Mouse (Mus musculus) intestine, embryonic 16.5 days (tissue): ENCODE data around the gene Krt15. TPM values are rescaled to one million over a fixed set of nuclear protein-coding genes. Genes with fewer than 3 reads are reported as not detected.

Source experiments
- ATAC-seq: fragments of 200-750 bp; cut with Nextera tagmentation; 2 replicates; pipeline ENCODE4 v1.8.0; 2017; ENCODE audit warnings: moderate TSS enrichment, moderate library complexity
- H3K27ac ChIP-seq: fragments of 300-500 bp; sonication (generic); 2 replicates; pipeline ENCODE4 v1.5.1; 2014; ENCODE audit warnings: mild to moderate bottlenecking, low read length
- H3K27me3 ChIP-seq: fragments of 300-500 bp; sonication (generic); replicated peaks from 2 replicates; pipeline ENCODE4 v1.6.1; 2014; ENCODE audit warnings: low read length, control low read depth, mixed read lengths; ENCODE audit not compliant: control insufficient read depth, insufficient read depth
- H3K36me3 ChIP-seq: fragments of 300-500 bp; sonication (generic); 2 replicates; pipeline ENCODE4 v1.6.1; 2014; ENCODE audit warnings: low read length, control low read depth; ENCODE audit not compliant: control insufficient read depth, insufficient read depth
- H3K4me1 ChIP-seq: fragments of 300-500 bp; sonication (generic); 2 replicates; pipeline ENCODE4 v1.6.1; 2014; ENCODE audit warnings: low read length, control low read depth, mixed read lengths; ENCODE audit not compliant: control insufficient read depth, insufficient read depth
- H3K4me2 ChIP-seq: fragments of 300-500 bp; sonication (generic); 2 replicates; pipeline ENCODE4 v1.6.1; 2014; ENCODE audit warnings: low read depth, low read length, control low read depth
- H3K4me3 ChIP-seq: fragments of 300-500 bp; sonication (generic); 2 replicates; pipeline ENCODE4 v1.5.1; 2014; ENCODE audit warnings: mild to moderate bottlenecking, low read length
- H3K9ac ChIP-seq: fragments of 300-500 bp; sonication (generic); 2 replicates; pipeline ENCODE4 v1.6.1; 2014; ENCODE audit warnings: low read depth, low read length
- H3K9me3 ChIP-seq: fragments of 300-500 bp; sonication (generic); 2 replicates; pipeline ENCODE4 v1.6.1; 2016; ENCODE audit warnings: low read length, control low read depth; ENCODE audit not compliant: control insufficient read depth
- WGBS: fragments of 180-500 bp; shearing (Covaris S2); extraction: QIAGEN DNeasy Blood & Tissue Kit; methylation state at CpG from one replicate; pipeline ENCODE4 v1.1.7; 2014; 5-methylcytosine and 5-hydroxymethylcytosine counted together
- polyA plus RNA-seq: library from polyadenylated mRNA; unstranded; fragments of >200 nt; fragmentation: Nextera tagmentation; extraction: Ambion mirVana; gene quantifications from 2 replicates; pipeline ENCODE4 v1.2.1, GENCODE M21; 2015

Krt15 gene
- polyA plus RNA-seq, 1 experiment from 2014 or later: 4.5 TPM

DNA sequence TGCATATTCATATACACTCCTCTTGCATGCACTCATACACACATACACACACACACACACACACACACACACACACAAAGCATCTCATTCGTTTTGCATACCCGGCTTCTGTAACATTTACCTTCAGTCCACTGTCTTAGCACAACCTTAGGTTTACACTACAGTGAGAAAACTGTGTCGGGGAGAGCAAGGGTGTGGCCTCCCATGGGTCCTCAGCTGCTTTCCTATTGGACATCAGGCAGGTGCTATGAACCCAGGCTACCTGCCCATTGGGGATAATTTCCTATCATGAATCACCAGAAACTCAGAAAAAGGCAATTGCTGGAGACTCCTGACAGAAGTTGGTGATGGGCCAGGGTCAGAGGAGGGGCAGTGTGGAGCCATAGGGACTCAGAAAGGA lies 21.6 kb upstream of the Krt15 start:
- Histone ChIP-seq H3K36me3 (no peaks in the 10 kb centered on the region), H3K27me3 (no peaks in the 10 kb centered on the region), H3K4me2 (peak overlapping the region; percentile 20), H3K27ac (peak overlapping the region; percentile 92), H3K4me1 (peaks cover 19% of the 10 kb centered on the region), H3K9ac (no peak overlapping the region), H3K4me3 (peak overlapping the region; percentile 23; the same call in 1 of the 2 replicates), H3K9me3 (no peaks in the 10 kb centered on the region)
- ATAC-seq: peak; percentile 51
- 64% methylated on average over 3 of the region's 3 CpGs for WGBS

DNA sequence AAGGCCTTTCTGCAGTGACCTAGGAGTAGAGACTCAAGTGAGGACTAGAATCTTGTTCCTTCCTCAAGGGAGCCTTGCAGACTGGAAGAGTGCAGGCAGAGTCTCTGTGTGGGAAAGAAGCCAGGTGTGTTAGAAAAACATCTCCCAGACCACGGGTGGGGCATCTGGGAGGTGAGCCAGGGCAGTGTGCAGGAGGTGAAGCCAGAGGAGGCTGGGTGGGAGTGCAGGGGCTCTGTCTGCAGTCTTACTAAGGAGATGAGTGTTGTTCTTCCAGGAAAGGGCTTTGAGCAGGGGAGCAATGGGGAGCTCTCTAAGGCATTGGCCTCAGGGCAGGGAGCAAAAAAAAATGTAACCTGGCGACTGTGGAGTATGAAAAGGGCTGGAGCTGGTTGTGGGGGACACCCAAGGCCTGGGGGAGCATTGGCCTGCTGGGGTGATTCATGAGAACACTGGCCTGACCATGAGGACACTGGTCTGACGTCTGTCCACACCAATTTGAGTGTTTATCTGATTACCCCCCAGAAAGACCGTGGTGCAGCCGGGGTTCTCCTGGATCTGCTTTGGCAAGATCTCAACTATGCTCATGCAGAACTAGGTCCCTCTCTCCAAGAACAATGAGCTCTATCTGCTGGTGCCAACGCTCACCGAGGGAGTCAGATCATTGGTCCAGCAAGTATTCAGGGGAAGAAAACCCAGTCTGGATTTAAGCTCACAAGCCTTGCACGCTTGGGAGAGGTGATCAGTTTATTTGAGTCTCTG lies 19.9 kb upstream of the Krt15 start:
- 50% methylated on average over 8 of the region's 8 CpGs for WGBS
- no peaks in the 10 kb centered on the region for H3K9me3 ChIP-seq
- no peaks in the 10 kb centered on the region for H3K27me3 ChIP-seq
- H3K4me3 ChIP-seq: no peak overlapping the region
- H3K36me3 ChIP-seq: no peaks in the 10 kb centered on the region
- peak overlapping the region; percentile 30 for H3K9ac ChIP-seq
- H3K4me1 ChIP-seq: peaks cover 21% of the 10 kb centered on the region
- no peak for ATAC-seq
- peak overlapping the region; percentile 82 for H3K27ac ChIP-seq
- H3K4me2 ChIP-seq: peak overlapping the region; percentile 33; the same call in 1 of the 2 replicates

DNA sequence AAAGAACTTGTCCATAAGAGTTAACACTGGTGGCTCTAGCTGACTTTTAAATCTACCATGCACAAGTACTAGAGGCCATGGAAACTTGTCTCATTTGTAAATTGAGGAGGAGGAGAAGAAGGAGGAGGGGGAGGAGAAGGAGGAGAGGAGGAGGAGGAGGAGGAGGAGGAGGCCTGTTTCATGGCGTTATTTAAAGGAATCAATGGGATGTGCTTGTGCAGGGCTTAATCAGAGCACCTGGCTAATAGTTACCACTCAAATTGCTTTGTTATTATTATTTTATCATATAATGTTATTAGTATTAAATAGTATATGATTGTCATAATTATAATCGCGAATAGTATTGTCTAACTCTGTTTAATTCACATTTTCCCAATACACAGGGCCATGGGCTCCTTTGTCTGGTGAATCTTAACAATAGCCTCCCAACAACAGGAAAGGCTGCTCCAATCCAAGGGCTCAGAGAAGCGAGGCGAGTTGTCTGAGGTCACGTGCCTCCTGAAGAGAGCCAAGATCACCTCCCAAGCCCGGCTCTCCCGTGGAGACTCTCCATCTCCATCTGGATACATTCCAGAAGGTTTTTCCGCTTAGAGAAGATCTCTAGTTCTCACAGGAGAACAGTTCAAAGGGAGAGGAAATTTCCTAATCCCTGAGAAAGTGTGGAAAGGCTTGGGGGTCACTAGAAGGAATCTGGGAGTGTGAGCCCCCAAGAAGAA lies 13.0 kb upstream of the Krt15 start, which contains the start of gene Krt19:
TSS of gene Krt19 (minus strand) at position 51 of the 716 bp plus-strand sequence.
- peaks cover 26% of the 10 kb centered on the region for H3K4me1 ChIP-seq
- 0 out of 2 replicates have a peak, but pooled peaks cover 5% of the 10 kb centered on the region for H3K27me3 ChIP-seq
- H3K4me2 ChIP-seq: peak within 1 kb of the TSS; percentile 22
- no peak for ATAC-seq
- whole genome bisulfite sequencing: 55% methylated on average over 9 of the region's 9 CpGs
- H3K27ac ChIP-seq: peak within 1 kb of the TSS; percentile 91
- no peaks in the 10 kb centered on the region for H3K36me3 ChIP-seq
- no peak within 1 kb of the TSS for H3K9ac ChIP-seq
- no peaks in the 10 kb centered on the region for H3K9me3 ChIP-seq
- H3K4me3 ChIP-seq: no peak within 1 kb of the TSS

DNA sequence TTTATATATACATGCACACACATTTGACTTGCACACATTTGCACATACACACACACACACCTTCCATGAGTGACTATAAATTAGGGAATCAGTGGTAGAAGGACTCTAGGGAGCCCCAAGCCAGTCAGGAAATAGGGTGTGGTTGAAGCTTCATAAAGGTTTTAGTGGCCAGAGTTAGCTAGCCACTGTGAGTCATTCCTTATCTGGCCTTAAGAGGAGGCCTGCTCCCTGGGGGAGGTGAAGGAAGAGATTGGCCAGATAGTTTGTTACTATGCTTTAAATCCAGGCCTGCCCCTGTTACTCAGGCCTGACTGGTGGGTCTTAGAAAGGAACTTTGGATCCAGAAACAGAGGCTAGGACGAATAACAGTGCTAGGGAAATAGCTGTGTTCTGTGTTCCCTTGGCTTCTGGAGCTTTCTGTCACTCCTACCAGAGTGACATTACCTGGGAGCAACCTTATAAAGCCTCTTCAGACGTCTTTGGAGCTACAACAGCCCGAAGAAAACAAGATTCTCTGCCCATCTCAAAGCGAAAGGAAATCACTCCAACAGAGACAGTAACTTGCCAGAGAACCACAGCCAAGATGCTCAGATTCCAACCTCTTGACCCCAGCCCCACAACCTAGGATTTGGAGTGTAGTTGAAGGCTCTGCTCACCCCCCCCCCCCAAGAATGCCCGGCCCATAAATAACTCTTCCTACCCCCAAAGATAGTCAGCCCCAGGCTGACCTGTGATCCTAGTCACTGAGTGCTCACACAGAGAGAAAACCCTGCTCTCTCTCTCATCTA lies 12.0 kb upstream of the Krt15 start:
- peak; percentile 6; the same call in 1 of the 2 replicates for ATAC-seq
- H3K27ac ChIP-seq: peak overlapping the region; percentile 91

DNA sequence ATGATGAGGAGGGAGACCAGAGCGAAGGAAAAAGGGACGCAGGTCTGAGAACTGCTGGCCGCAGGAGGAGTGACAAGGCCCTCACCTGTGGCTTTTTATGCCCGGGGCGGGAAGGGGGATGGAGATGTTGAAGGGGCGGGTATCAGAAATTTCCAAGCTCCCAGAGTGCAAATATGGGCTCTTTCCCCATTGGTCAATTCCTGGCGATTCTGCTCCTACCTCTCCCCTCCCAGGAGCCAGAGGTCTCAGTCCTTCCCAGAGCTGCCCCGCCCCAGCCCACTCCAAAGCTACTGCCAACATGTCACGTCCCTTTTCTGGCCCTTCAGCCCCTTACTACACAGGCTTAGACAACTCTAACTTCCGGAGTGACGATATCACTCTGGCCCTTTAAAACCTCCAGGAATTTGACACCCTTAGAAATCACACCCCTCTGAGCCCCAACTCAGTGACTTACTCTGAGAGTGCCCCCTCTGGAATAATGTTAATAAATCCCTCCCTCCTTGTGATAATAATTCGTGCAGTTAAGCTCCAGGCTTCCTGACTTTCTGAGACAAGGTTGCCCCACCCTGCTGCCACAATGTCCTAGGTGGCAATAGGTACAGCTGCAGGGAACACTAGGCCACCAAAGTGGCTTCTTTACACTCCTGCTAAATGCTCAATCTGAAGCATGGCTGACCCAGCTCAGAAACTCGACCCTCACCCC lies 10.3 kb upstream of the Krt15 start:
- 2% methylated on average over 13 of the region's 13 CpGs for WGBS
- H3K4me3 ChIP-seq: peak overlapping the region; percentile 62
- H3K27ac ChIP-seq: peak overlapping the region; percentile 91
- peaks cover 29% of the 10 kb centered on the region for H3K4me1 ChIP-seq
- peak overlapping the region; percentile 53 for H3K4me2 ChIP-seq
- peak; percentile 86 for ATAC-seq
- peak overlapping the region; percentile 67 for H3K9ac ChIP-seq
- no peaks in the 10 kb centered on the region for H3K9me3 ChIP-seq
- 0 out of 2 replicates have a peak, but pooled peaks cover 5% of the 10 kb centered on the region for H3K27me3 ChIP-seq
- H3K36me3 ChIP-seq: no peaks in the 10 kb centered on the region

More for the DNA sequence above, 12.0 kb upstream of the Krt15 start:
- H3K36me3 ChIP-seq: no peaks in the 10 kb centered on the region
- 29% methylated on average over 5 of the region's 5 CpGs for WGBS
- 0 out of 2 replicates have a peak, but pooled peaks cover 5% of the 10 kb centered on the region for H3K27me3 ChIP-seq
- H3K9me3 ChIP-seq: no peaks in the 10 kb centered on the region
- peaks cover 26% of the 10 kb centered on the region for H3K4me1 ChIP-seq
- H3K4me3 ChIP-seq: no peak overlapping the region
- peak overlapping the region; percentile 22 for H3K4me2 ChIP-seq
- H3K9ac ChIP-seq: no peak overlapping the region

DNA sequence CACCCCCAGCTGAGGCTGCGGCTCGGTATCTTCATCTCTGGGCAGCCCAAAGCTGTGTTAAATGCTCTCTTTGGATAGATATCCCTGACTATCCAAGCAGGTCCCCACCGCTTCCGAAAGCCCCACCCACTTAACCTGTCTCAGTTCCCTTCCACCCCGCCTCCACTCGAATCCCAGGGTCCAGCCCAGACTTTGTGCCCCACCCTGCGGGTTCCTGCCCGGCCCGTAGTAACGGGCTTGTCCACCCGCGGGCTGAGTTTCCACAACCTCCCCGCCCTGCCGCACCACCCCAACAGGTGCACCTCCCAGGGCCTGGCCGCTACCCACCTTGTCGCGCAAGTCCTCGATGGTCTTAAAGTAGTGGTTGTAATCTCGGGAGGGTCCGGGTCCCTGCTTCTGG lies 9.4 kb upstream of the Krt15 start:
- no peaks in the 10 kb centered on the region for H3K9me3 ChIP-seq
- H3K27me3 ChIP-seq: 0 out of 2 replicates have a peak, but pooled peaks cover 5% of the 10 kb centered on the region
- peak overlapping the region; percentile 67 for H3K9ac ChIP-seq
- peak overlapping the region; percentile 91 for H3K27ac ChIP-seq
- H3K4me3 ChIP-seq: peak overlapping the region; percentile 62
- ATAC-seq: peak; percentile 45
- WGBS: 3% methylated on average over 20 of the region's 20 CpGs
- peaks cover 27% of the 10 kb centered on the region for H3K4me1 ChIP-seq
- no peaks in the 10 kb centered on the region for H3K36me3 ChIP-seq
- H3K4me2 ChIP-seq: peak overlapping the region; percentile 53

DNA sequence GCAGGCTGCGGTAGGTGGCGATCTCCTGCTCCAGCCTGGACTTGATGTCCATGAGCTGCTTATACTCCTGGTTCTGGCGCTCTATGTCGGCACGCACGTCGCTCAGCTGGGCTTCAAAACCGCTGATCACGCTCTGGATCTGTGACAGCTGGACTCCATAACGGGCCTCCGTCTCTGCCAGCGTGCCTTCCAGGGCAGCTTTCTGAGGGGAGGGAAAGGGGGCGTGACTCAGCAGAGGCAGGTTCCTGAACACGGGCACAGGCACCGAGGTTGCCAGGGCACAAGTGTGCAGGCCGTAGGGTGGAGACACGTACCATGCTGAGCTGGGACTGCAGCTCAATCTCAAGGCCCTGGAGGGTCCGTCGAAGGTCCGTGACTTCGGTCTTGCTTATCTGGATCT lies 5.2 kb upstream of the Krt15 start:
- Histone ChIP-seq H3K27ac (peak overlapping the region; percentile 81), H3K4me3 (peak overlapping the region; percentile 9; the same call in 1 of the 2 replicates), H3K9me3 (no peaks in the 10 kb centered on the region), H3K4me1 (peaks cover 24% of the 10 kb centered on the region), H3K27me3 (0 out of 2 replicates have a peak, but pooled peaks cover 5% of the 10 kb centered on the region), H3K4me2 (peak overlapping the region; percentile 26), H3K36me3 (no peaks in the 10 kb centered on the region), H3K9ac (0 out of 2 replicates have a peak overlapping the region, but pooled peaks have one; percentile 30)
- 63% methylated on average over 21 of the region's 21 CpGs for WGBS
- no peak for ATAC-seq

DNA sequence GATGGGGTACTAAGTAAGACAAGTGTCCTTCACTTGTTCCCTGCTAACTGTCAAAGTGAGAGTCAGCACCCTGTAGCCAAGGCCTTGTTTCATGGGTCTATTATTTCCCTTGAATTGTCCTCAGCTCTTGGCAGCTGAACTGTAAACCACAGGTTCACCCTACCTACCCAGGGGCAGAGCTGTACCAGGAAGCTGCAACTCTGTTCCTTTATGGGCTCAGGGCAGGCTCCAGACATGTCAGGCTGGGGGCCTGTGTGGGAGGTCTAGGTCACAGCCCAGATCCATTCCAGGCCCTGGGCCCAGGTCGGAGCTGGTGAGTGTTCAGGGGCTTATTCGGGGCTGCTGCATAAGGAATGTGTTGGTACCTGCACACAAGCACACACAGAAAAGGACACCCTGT lies 3.7 kb upstream of the Krt15 start:
- peak overlapping the region; percentile 45 for H3K9ac ChIP-seq
- H3K36me3 ChIP-seq: no peaks in the 10 kb centered on the region
- peak overlapping the region; percentile 81 for H3K27ac ChIP-seq
- peaks cover 24% of the 10 kb centered on the region for H3K4me1 ChIP-seq
- no peak overlapping the region for H3K4me3 ChIP-seq
- 33% methylated on average over 2 of the region's 2 CpGs for WGBS
- no peaks in the 10 kb centered on the region for H3K9me3 ChIP-seq
- no peak overlapping the region for H3K4me2 ChIP-seq
- H3K27me3 ChIP-seq: no peaks in the 10 kb centered on the region
- ATAC-seq: peak; percentile 75
